Mouse (Mus musculus) heart, embryonic 11.5 days (tissue): ENCODE data around the gene Sh3glb2. TPM values are rescaled to one million over a fixed set of nuclear protein-coding genes. Genes with fewer than 3 reads are reported as not detected.

Experiments used
- ATAC-seq: fragments of 200-750 bp; cut with Nextera tagmentation; replicated peaks from 2 replicates; pipeline ENCODE4 v1.8.0; 2017; ENCODE audit warnings: moderate library complexity; ENCODE audit not compliant: insufficient number of reproducible peaks, low FRiP score, low TSS enrichment
- H3K27ac ChIP-seq: fragments of 300-500 bp; sonication (generic); 2 replicates; pipeline ENCODE4 v1.5.1; 2014; ENCODE audit warnings: mild to moderate bottlenecking, low read depth, low read length
- H3K27me3 ChIP-seq: fragments of 300-500 bp; sonication (generic); 2 replicates; pipeline ENCODE4 v1.6.1; 2014; ENCODE audit warnings: mild to moderate bottlenecking, low read length, mixed read lengths; ENCODE audit not compliant: control insufficient read depth, insufficient read depth
- H3K36me3 ChIP-seq: fragments of 300-500 bp; sonication (generic); 2 replicates; pipeline ENCODE4 v1.6.1; 2014; ENCODE audit warnings: mild to moderate bottlenecking, low read length, moderate library complexity, mixed read lengths; ENCODE audit not compliant: control insufficient read depth, insufficient read depth
- H3K4me1 ChIP-seq: fragments of 300-500 bp; sonication (generic); 2 replicates; pipeline ENCODE4 v1.6.1; 2014; ENCODE audit warnings: low read length; ENCODE audit not compliant: control insufficient read depth, insufficient read depth
- H3K4me2 ChIP-seq: fragments of 300-500 bp; sonication (generic); 2 replicates; pipeline ENCODE4 v1.6.1; 2014; ENCODE audit warnings: mild to moderate bottlenecking, moderate library complexity
- H3K4me3 ChIP-seq: fragments of 300-500 bp; sonication (generic); 2 replicates; pipeline ENCODE4 v1.5.1; 2014; ENCODE audit warnings: low read depth, low read length
- H3K9ac ChIP-seq: fragments of 300-500 bp; sonication (generic); 2 replicates; pipeline ENCODE4 v1.6.1; 2014; ENCODE audit warnings: mild to moderate bottlenecking, low read depth, low read length, moderate library complexity
- H3K9me3 ChIP-seq: fragments of 300-500 bp; sonication (generic); replicated peaks from 2 replicates; pipeline ENCODE4 v1.6.1; 2016; ENCODE audit warnings: low read length; ENCODE audit not compliant: control insufficient read depth
- WGBS: fragments of 180-500 bp; shearing (Covaris S2); extraction: QIAGEN DNeasy Blood & Tissue Kit; methylation state at CpG from one replicate; pipeline ENCODE4 v1.1.7; 2014; ENCODE audit not compliant: insufficient replicate concordance; 5-methylcytosine and 5-hydroxymethylcytosine counted together
- microRNA-seq: library from miRNA; unstranded; fragments of <30 nt; microRNA quantifications from one replicate; pipeline ENCODE4, GENCODE M21; 2016; ENCODE audit warnings: borderline number of aligned reads
- polyA plus RNA-seq: library from polyadenylated mRNA; unstranded; fragments of >200 nt; fragmentation: Nextera tagmentation; extraction: Ambion mirVana; gene quantifications from 2 replicates; pipeline ENCODE4 v1.2.1, GENCODE M21; 2014

Sh3glb2 gene
- polyA plus RNA-seq, 1 experiment from 2014 or later: 80.2 TPM

DNA sequence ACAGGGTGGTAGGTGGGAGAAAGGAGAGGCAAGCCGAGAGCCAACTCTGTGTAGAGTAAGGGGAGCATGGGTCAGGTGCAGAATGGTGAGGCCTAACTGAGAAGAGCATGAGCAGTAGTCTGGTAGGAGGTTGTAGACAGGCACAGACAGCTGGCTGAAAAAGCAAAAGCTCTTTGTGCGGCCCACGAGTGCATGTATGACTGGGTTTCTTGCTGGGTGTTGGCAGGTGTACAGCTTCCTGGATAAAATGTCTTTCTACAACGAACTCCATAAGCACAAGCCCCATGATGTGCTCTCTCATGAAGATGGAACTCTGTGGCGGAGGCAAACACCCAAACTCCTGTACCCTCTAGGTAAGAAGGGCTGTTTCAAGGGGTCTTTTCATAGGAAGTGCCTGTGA lies 42.2 kb downstream of the Sh3glb2 start:
- H3K9ac ChIP-seq: no peak overlapping the region
- 92% methylated on average over 5 of the region's 5 CpGs for WGBS
- H3K4me2 ChIP-seq: no peak overlapping the region
- H3K4me1 ChIP-seq: no peaks in the 10 kb centered on the region
- ATAC-seq: no peak
- H3K36me3 ChIP-seq: peaks cover 54% of the 10 kb centered on the region
- H3K4me3 ChIP-seq: no peak overlapping the region
- no peaks in the 10 kb centered on the region for H3K9me3 ChIP-seq
- H3K27me3 ChIP-seq: no peaks in the 10 kb centered on the region
- H3K27ac ChIP-seq: no peak overlapping the region

- Histone ChIP-seq H3K4me1 (no peaks in the 10 kb centered on the region), H3K36me3 (peaks cover 51% of the 10 kb centered on the region), H3K4me2 (no peak overlapping the region), H3K27me3 (no peaks in the 10 kb centered on the region), H3K27ac (no peak overlapping the region), H3K9ac (no peak overlapping the region), H3K4me3 (no peak overlapping the region), H3K9me3 (no peaks in the 10 kb centered on the region)
- WGBS: 94% methylated on average over 4 of the region's 4 CpGs
- ATAC-seq: no peak
Observed at GRCm38 (mm10) chr2:30316136-30316535, 43.0 kb downstream of the Sh3glb2 start.

DNA sequence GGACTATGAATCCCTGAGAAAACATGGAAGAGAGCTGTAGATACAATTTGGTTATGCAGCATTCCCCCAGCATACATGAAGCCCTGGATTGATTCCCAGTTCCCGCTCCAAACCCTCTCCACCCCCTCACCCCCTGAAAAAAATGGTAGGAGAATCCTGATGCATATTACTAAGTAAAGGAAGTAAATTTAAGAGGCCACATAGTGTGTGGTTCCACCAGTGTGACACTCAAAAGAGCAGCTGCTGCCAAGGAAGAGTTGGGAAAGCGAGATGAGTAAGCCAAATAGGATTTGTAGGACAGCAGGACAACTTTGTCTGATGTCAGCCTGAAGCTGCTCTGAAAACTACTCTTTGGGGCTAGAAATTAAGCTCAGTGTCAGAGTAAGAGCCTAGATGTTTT lies 47.7 kb downstream of the Sh3glb2 start:
- peaks cover 59% of the 10 kb centered on the region for H3K36me3 ChIP-seq
- no peaks in the 10 kb centered on the region for H3K9me3 ChIP-seq
- no peak overlapping the region for H3K9ac ChIP-seq
- no peak overlapping the region for H3K27ac ChIP-seq
- no peak overlapping the region for H3K4me2 ChIP-seq
- no peak overlapping the region for H3K4me3 ChIP-seq
- ATAC-seq: no peak
- 94% methylated on average over 2 of the region's 2 CpGs for WGBS
- no peaks in the 10 kb centered on the region for H3K4me1 ChIP-seq
- no peaks in the 10 kb centered on the region for H3K27me3 ChIP-seq

DNA sequence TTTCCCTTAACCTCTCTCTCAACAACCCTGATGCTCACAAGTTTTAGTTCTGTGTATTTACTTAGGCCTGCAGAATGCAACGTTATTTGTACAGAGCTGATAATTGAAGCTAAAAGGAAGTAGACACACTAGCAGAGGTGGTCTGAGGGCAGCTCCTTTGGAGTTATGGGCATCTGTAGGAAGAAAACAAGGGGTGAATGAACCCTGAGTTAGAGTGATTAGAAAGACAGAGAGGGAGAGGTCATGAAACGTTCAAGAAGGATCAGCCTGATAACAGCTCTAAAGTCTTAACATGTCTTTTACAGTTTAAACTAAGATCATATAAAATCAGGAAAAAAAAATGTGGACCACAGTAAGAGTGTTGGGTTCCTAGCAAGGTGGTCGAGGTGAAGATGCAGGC lies 49.8 kb downstream of the Sh3glb2 start:
- Histone ChIP-seq H3K4me3 (no peak overlapping the region), H3K27ac (no peak overlapping the region), H3K9ac (no peak overlapping the region), H3K36me3 (peaks cover 56% of the 10 kb centered on the region), H3K4me2 (no peak overlapping the region), H3K4me1 (no peaks in the 10 kb centered on the region), H3K27me3 (no peaks in the 10 kb centered on the region), H3K9me3 (no peaks in the 10 kb centered on the region)
- no peak for ATAC-seq
- 82% methylated on average over 3 of the region's 3 CpGs for WGBS

DNA sequence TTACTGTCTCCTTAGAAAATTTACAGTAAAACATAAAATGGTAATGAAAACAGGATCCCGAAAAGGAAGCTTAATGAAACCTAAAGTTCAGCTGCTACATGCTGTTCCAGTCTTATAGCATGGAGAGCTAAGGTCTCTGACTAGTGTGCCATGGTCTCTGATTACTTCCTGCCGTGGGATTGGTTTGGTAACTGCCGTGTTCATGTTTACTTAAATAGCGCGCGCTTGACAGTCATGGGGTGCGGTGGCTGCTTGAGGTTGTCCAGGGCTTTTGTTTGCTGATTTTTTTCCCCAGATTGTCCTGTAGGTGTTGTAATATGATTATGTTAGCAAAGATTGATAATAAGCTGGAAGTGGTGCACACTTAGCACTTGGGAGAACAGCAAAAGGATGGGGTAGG lies 53.0 kb downstream of the Sh3glb2 start:
- H3K36me3 ChIP-seq: peaks cover 51% of the 10 kb centered on the region
- ATAC-seq: no peak
- no peak overlapping the region for H3K27ac ChIP-seq
- no peaks in the 10 kb centered on the region for H3K4me1 ChIP-seq
- H3K9ac ChIP-seq: no peak overlapping the region
- H3K27me3 ChIP-seq: no peaks in the 10 kb centered on the region
- H3K4me3 ChIP-seq: no peak overlapping the region
- H3K4me2 ChIP-seq: no peak overlapping the region
- 95% methylated on average over 7 of the region's 7 CpGs for WGBS
- no peaks in the 10 kb centered on the region for H3K9me3 ChIP-seq

DNA sequence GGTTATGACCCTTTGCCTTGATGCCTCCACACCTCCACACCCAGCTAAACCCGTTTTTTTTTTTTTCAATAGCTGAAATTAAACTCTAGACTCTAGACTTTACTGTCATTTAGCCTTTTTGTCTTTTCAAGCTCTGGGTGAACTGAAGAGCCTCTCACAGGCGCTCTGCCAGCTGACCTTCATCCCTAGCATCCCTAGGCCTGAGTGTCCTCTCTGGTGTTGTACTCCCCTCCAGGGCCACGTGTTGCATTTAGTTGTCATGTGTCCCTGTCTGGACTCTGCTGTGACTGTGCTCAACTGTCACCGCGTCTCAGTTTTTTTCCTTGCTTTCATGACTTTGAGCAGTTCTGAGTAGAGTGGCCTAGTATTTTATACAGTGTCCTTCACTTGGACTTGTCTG lies 59.2 kb downstream of the Sh3glb2 start:
- 90% methylated on average over 5 of the region's 5 CpGs for WGBS
- no peak for ATAC-seq
- H3K27me3 ChIP-seq: no peaks in the 10 kb centered on the region
- H3K4me1 ChIP-seq: no peaks in the 10 kb centered on the region
- H3K4me3 ChIP-seq: no peak overlapping the region
- H3K4me2 ChIP-seq: no peak overlapping the region
- H3K36me3 ChIP-seq: peaks cover 23% of the 10 kb centered on the region
- H3K27ac ChIP-seq: no peak overlapping the region
- H3K9ac ChIP-seq: no peak overlapping the region
- no peaks in the 10 kb centered on the region for H3K9me3 ChIP-seq

GRCm38 (mm10) chr2:30299525-30299924 lies 59.6 kb downstream of the Sh3glb2 start:
- H3K4me3 ChIP-seq: no peak overlapping the region
- 76% methylated on average over 3 of the region's 3 CpGs for WGBS
- no peak overlapping the region for H3K4me2 ChIP-seq
- no peak overlapping the region for H3K27ac ChIP-seq
- H3K9me3 ChIP-seq: no peaks in the 10 kb centered on the region
- H3K36me3 ChIP-seq: peaks cover 20% of the 10 kb centered on the region
- H3K4me1 ChIP-seq: no peaks in the 10 kb centered on the region
- ATAC-seq: no peak
- no peaks in the 10 kb centered on the region for H3K27me3 ChIP-seq
- H3K9ac ChIP-seq: no peak overlapping the region

Small RNAs within 50 kb of the gene (microRNA-seq; reads per million reads assigned to microRNA genes)
- not detected for gene Gm47292

Other genes starting within 250 kb of the Sh3glb2 start
- gene Zer1, start 234.8 kb downstream of the Sh3glb2 start, polyA plus RNA-seq: 5.4 and 7.1 TPM in 2 replicates
- 8.2 and 9.1 TPM in 2 replicates for gene Tbc1d13, start 225.6 kb downstream of the Sh3glb2 start, polyA plus RNA-seq
- gene Endog, start 187.8 kb downstream of the Sh3glb2 start, polyA plus RNA-seq: 30.0 and 33.4 TPM in 2 replicates
- gene Spout1, start 180.9 kb downstream of the Sh3glb2 start, polyA plus RNA-seq: 41.2 and 43.4 TPM in 2 replicates
- gene Kyat1, start 153.5 kb downstream of the Sh3glb2 start, polyA plus RNA-seq: 13.6 and 15.5 TPM in 2 replicates
- gene Lrrc8a, start 121.6 kb downstream of the Sh3glb2 start, polyA plus RNA-seq: 38.1 and 46.9 TPM in 2 replicates
- gene Gm28035, start 118.8 kb downstream of the Sh3glb2 start, polyA plus RNA-seq: 0.49 TPM in 1 of 2 replicates, not detected in the other
- 4.7 and 7.4 TPM in 2 replicates for gene Phyhd1, start 93.1 kb downstream of the Sh3glb2 start, polyA plus RNA-seq
- gene Gm28038, start 78.3 kb downstream of the Sh3glb2 start, polyA plus RNA-seq: not detected in 2 replicates
- 26.6 and 27.7 TPM in 2 replicates for gene Dolk, start 73.0 kb downstream of the Sh3glb2 start, polyA plus RNA-seq
- 34.2 and 37.4 TPM in 2 replicates for gene Nup188, start 72.9 kb downstream of the Sh3glb2 start, polyA plus RNA-seq
- gene Miga2, start 4.9 kb upstream of the Sh3glb2 start, polyA plus RNA-seq: 22.2 and 22.9 TPM in 2 replicates
- gene Dolpp1, start 32.9 kb upstream of the Sh3glb2 start, polyA plus RNA-seq: 19.5 and 21.3 TPM in 2 replicates
- 61.5 and 66.0 TPM in 2 replicates for gene Crat, start 56.5 kb upstream of the Sh3glb2 start, polyA plus RNA-seq
- gene Ptpa, start 56.7 kb upstream of the Sh3glb2 start, polyA plus RNA-seq: 50.3 and 63.5 TPM in 2 replicates
- 2.4 TPM in 2 replicates for gene Ier5l, start 114.9 kb upstream of the Sh3glb2 start, polyA plus RNA-seq
- gene Cstad, start 235.7 kb upstream of the Sh3glb2 start, polyA plus RNA-seq: 1.7 and 2.4 TPM in 2 replicates